Mouse (Mus musculus): ENCODE data around the gene Grap. TPM values are rescaled to one million over a fixed set of nuclear protein-coding genes. Genes with fewer than 3 reads are reported as not detected.
A peak's percentile ranks its signal among the peaks of the same experiment; 100 is the strongest.
"Not testable (repeated sequence)": the region's sequence is repeated elsewhere in the genome, so short reads cannot be mapped to it uniquely, and the experiment has no call there.

Gene Grap
- polyA plus RNA-seq, 1 experiment from 2014 or later, result 8.3 TPM

DNA sequence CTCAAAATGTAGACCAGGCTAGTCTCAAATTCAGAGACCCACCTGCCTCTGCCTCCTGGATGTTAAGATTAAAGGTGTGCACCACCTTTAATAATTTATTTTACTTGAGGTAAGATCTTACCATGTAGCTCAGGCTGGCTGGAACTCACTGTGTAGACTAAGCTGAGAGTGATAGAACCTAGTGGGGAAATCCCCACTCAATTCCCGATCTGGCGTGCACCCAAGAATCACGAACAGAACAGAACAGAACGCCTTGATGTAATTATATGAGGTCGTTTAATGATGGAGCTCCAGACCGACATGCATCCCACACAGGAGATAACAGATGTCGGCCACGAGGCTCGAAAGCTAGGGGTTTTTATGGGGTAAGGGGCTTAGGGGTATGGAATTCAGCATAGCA lies 12.5 kb upstream of the Grap start:
- not testable (repeated sequence) for H3K27me3 ChIP-seq; H3K27ac ChIP-seq; H3K36me3 ChIP-seq; H3K9me3 ChIP-seq; H3K4me3 ChIP-seq; ATAC-seq (ENCODE audit: insufficient number of reproducible peaks, insufficient read depth, low FRiP score, low TSS enrichment, low read depth); H3K4me2 ChIP-seq; H3K9ac ChIP-seq
- 55% methylated on average over 9 of the region's 9 CpGs for WGBS
- peaks cover 14% of the 10 kb centered on the region; the same call in 1 of the 2 replicates for H3K4me1 ChIP-seq

DNA sequence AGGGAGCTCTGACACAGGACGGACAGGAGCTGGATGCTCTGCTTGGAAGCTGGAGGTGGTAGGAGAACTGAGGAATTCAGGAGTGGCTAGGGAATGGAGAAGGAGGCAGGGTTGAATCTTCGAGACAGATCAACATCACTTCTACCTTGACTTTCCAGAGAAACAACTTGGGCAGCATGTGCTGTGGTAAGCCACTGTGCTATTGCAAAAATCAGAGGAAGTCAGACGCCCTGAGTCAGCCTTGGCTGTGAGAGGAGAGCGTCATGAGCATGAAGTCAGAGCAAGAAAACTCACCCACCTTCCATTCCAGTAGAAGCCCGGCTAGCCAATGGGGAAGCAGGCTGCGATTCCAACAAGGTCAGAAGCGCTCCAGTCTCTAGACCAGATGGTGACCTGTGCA lies 11.0 kb upstream of the Grap start:
- no peaks in the 10 kb centered on the region for H3K9me3 ChIP-seq

DNA sequence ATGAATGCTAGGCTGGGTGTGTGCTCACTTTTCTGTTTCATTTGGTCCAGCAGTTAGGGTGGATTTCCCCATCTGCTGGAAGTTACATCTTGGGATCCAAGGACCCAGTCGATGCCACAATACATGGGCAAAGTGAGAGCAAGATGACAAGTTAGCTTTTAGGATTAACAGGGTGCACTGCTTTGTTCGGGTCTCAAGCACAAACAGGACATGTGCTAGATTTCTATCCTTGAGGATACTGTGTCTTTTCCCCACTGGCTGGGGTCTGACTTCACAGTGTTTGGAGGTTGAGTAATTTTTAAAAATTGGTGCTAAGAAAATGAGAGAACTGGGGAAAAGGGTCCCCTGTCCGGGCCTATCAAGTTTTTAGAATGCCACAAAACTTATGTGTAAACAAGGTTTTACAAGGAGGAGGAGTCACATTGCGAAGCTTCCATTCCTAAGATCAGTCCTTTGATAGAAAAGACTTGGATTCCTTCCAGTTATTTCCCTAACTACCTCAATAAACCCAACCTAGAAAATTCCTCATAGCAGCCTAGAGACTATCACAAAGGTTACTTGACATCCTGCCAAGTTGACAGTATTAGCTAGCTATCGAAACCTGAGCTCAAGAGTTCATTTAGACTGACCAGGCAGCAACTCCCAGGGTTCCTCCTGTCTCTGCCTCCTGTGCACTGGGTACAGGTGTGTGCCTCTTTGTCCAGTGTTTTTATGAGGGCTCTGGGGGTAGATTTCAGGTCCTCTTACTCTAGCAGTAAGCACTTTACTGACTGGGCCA lies 9.7 kb upstream of the Grap start:
- no peaks in the 10 kb centered on the region for H3K27me3 ChIP-seq
- WGBS, result 72% methylated on average over 5 of the region's 5 CpGs
- no peak overlapping the region for H3K4me2 ChIP-seq
- H3K9me3 ChIP-seq, result no peaks in the 10 kb centered on the region
- H3K4me1 ChIP-seq, result peaks cover 14% of the 10 kb centered on the region; the same call in 1 of the 2 replicates
- no peak for ATAC-seq (ENCODE audit: insufficient number of reproducible peaks, insufficient read depth, low FRiP score, low TSS enrichment, low read depth)
- H3K36me3 ChIP-seq, result no peaks in the 10 kb centered on the region
- no peak overlapping the region for H3K27ac ChIP-seq
- H3K4me3 ChIP-seq, result no peak overlapping the region
- no peak overlapping the region for H3K9ac ChIP-seq

More for the DNA sequence above, 11.0 kb upstream of the Grap start:
- Histone ChIP-seq H3K36me3 (no peaks in the 10 kb centered on the region), H3K4me1 (peaks cover 14% of the 10 kb centered on the region; the same call in 1 of the 2 replicates), H3K9ac (no peak overlapping the region), H3K27me3 (no peaks in the 10 kb centered on the region), H3K4me3 (no peak overlapping the region), H3K4me2 (no peak overlapping the region), H3K27ac (no peak overlapping the region)
- no peak for ATAC-seq (ENCODE audit: insufficient number of reproducible peaks, insufficient read depth, low FRiP score, low TSS enrichment, low read depth)
- WGBS, result 74% methylated on average over 7 of the region's 7 CpGs

DNA sequence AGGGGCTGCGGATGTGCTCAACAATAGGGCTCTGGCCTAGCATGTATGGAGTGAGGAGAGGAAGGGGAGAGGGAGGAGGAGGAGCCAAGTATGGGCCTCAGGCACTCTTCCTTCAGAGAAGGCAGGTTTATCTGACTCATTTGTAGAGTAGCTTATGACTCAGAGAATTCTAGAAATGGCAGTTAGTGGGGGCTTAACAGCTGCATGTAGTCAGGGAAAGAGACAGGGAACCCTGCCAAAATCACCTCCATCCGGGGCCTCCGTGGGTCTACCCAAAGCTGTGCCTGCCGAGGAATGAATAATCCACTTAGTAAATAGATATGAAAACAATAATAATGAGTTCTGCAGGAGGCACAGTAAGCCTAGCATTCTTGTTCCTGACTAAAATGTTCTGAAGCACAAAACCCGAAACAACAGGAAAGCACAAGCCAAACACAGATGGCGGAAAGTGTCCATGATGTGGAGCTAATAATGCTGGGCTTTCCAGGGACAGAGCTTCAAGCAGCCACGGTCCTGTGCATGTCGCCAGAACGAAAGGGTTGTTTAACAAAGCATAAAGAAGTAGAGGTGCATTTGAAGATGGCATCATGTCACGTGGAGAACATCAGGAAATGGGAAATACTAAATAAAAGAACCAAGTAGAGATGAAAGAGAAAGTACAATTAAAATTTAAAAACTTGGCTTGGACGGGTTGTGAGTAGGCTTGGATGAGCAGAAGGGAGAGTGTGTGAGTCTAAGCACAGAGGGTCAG lies 8.3 kb upstream of the Grap start:
- peak overlapping the region; percentile 45; the same call in 1 of the 2 replicates for H3K27ac ChIP-seq
- WGBS, result 58% methylated on average over 11 of the region's 11 CpGs
- no peaks in the 10 kb centered on the region for H3K27me3 ChIP-seq
- peaks cover 14% of the 10 kb centered on the region; the same call in 1 of the 2 replicates for H3K4me1 ChIP-seq
- no peak overlapping the region for H3K9ac ChIP-seq
- H3K9me3 ChIP-seq, result no peaks in the 10 kb centered on the region
- H3K4me3 ChIP-seq, result no peak overlapping the region
- no peak overlapping the region for H3K4me2 ChIP-seq
- no peak for ATAC-seq (ENCODE audit: insufficient number of reproducible peaks, insufficient read depth, low FRiP score, low TSS enrichment, low read depth)
- H3K36me3 ChIP-seq, result no peaks in the 10 kb centered on the region

DNA sequence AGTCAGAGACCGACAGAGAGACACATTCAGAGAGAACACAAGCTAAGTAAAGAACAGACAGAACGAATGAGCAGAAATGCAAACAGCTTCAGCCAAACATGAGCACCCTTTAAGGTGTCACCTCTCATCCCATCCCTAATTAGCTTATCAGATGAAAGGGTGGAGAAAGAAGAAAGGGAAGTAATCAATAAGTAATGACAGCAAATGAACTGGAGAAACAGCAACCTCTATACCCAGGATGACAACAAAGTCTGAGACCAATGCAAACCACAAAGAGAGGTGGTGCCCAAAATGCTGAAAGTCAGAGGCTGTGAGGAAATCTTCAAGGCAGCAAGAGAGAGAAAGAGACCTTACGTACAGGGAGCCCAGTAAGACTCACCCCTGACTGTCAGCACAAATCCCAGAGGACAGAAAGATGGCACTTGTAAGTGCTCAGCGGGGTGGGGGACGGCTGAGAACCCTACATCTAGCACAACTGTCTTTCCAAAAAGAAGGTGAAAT lies 7.7 kb upstream of the Grap start:
- WGBS, result 77% methylated on average over 5 of the region's 5 CpGs
- no peak overlapping the region for H3K4me3 ChIP-seq
- ATAC-seq (ENCODE audit: insufficient number of reproducible peaks, insufficient read depth, low FRiP score, low TSS enrichment, low read depth), result no peak
- no peak overlapping the region for H3K4me2 ChIP-seq
- no peaks in the 10 kb centered on the region for H3K36me3 ChIP-seq
- H3K27ac ChIP-seq, result no peak overlapping the region
- H3K9me3 ChIP-seq, result no peaks in the 10 kb centered on the region
- H3K27me3 ChIP-seq, result no peaks in the 10 kb centered on the region
- peaks cover 14% of the 10 kb centered on the region; the same call in 1 of the 2 replicates for H3K4me1 ChIP-seq
- H3K9ac ChIP-seq, result no peak overlapping the region

DNA sequence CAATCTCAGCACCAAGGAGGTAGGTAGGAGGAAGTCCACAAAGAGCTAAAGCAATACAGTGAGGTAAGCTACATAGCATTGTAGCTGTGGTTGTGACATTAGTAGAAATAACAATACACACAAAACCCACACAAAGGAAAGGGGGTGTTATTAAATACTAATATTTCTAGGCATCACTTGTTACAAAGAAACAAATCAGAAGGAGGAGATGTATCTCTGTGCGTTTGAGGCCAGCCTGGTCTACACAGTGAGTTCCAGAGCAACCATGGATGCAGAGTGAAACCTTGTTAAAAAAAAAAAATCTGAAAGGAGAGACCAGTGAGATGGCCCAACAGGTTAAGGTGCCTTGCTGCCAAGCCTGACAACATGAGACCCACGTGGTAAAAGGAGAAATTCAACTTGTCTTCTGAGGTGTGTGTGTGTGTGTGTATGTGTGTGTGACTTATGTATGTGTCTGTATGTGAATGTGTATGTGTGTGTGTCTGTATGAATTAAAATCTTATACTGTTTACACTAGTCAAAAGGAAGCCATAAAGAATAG lies 6.5 kb upstream of the Grap start:
- H3K27ac ChIP-seq, result no peak overlapping the region
- H3K4me1 ChIP-seq, result peaks cover 14% of the 10 kb centered on the region; the same call in 1 of the 2 replicates
- WGBS, result 58% methylated on average over 2 of the region's 2 CpGs
- ATAC-seq (ENCODE audit: insufficient number of reproducible peaks, insufficient read depth, low FRiP score, low TSS enrichment, low read depth), result no peak
- H3K9me3 ChIP-seq, result no peaks in the 10 kb centered on the region
- no peak overlapping the region for H3K9ac ChIP-seq
- H3K27me3 ChIP-seq, result no peaks in the 10 kb centered on the region
- H3K36me3 ChIP-seq, result no peaks in the 10 kb centered on the region
- no peak overlapping the region for H3K4me2 ChIP-seq
- H3K4me3 ChIP-seq, result no peak overlapping the region

DNA sequence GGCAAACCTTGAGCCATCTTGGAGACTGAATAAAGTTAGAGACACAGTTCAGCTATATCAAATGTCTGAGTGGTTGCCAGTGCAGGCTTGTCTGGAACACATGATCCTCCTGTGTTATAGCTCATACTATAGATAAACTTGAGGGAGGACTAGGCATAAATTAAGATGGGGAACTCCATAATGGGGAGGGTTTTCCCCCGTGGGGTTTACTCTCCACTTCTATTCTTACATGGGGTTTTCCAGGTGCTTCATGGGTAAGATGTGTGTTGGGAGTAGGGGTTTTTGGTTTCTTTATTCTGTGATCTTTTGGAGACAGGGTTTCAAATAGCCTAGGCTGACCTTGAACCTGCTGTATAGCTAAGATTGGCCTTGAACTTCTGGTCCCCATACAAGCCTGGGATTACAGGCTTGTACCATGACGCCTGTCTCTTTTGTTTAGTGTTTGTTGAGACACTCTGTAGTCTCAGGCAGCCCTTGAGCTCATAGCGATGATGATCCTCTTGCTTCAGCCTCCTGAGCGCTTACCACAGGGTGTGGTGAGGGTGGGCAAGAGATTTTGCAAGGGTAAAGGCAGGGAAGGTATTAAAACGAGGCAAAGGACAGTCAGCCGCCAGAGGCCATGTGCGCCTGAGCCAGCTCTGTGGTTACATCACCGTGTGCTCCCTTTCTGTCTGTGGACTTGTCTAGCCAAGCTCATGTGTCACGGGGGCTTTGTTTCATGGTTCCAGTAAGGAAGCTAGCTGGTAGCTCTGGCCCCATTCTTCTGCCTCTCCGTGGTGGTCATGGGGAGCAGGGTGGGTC lies 5.8 kb upstream of the Grap start:
- 67% methylated on average over 10 of the region's 10 CpGs for WGBS
- no peaks in the 10 kb centered on the region for H3K27me3 ChIP-seq
- peaks cover 14% of the 10 kb centered on the region; the same call in 1 of the 2 replicates for H3K4me1 ChIP-seq
- H3K4me3 ChIP-seq, result no peak overlapping the region
- no peak overlapping the region for H3K9ac ChIP-seq
- H3K36me3 ChIP-seq, result no peaks in the 10 kb centered on the region
- H3K9me3 ChIP-seq, result no peaks in the 10 kb centered on the region
- ATAC-seq (ENCODE audit: insufficient number of reproducible peaks, insufficient read depth, low FRiP score, low TSS enrichment, low read depth), result no peak
- H3K4me2 ChIP-seq, result no peak overlapping the region
- no peak overlapping the region for H3K27ac ChIP-seq

DNA sequence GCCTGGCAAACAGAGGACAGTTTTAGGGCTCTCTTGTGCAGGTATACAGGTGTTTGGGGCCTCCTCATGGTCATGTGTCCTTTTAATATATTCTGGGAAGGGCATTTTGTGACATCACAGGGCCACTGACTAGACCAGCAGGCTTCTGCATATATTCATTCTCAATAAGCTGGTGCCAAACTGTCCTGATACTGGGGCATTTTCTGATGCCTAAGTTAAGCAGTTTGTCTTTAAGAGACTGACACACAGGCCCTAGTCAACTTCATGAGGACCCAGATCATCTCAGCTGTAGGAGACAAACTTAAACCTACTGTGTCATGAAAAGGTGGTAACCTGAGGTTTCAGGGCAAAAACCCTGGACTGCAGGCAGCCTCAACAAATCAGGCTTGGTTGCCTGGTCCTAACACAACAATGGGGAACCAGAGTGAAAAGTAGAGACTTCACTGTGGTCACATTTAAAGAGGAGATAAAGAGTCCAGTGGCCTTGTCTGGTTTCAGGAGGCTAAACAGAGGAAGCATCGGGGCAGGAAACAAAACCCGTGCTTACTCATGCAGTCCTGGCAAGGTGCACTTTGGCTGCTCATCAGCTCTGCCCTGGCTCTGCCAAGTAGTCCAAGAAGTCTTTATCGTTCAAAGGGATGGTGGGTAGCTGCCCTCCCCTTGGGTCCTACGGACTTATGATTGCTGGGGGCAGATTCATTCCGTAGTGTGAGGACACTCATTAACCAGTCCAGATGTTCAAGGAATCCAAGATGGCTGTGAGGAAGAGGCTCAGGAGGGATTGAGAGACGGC lies 4.9 kb upstream of the Grap start:
- Histone ChIP-seq H3K9ac (no peak overlapping the region), H3K36me3 (no peaks in the 10 kb centered on the region), H3K4me2 (no peak overlapping the region), H3K27ac (no peak overlapping the region), H3K27me3 (no peaks in the 10 kb centered on the region), H3K9me3 (no peaks in the 10 kb centered on the region), H3K4me1 (peaks cover 14% of the 10 kb centered on the region; the same call in 1 of the 2 replicates), H3K4me3 (no peak overlapping the region)
- 82% methylated on average over 6 of the region's 6 CpGs for WGBS
- no peak for ATAC-seq (ENCODE audit: insufficient number of reproducible peaks, insufficient read depth, low FRiP score, low TSS enrichment, low read depth)

DNA sequence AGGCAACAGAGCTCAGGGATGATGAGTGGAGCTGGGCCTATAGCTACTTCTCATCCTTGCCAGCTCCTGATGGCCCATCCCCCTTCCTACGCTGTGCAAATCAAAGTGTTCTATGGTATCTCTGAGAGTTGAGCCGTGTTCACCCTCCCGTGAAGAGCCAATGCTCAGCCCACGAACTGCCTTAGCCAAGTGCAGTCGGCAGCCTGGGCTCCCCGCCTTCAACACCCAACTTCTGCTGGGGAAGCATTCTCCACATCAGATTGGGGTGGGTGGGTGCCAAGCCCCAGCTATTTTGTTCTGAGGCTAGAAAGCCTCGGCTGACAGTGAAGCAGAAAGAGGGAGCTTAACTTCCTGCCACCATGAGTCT lies 4.3 kb upstream of the Grap start:
- Histone ChIP-seq H3K27ac (no peak overlapping the region), H3K9ac (no peak overlapping the region), H3K4me2 (no peak overlapping the region), H3K4me3 (no peak overlapping the region), H3K36me3 (no peaks in the 10 kb centered on the region), H3K4me1 (peaks cover 11% of the 10 kb centered on the region; the same call in 1 of the 2 replicates), H3K9me3 (no peaks in the 10 kb centered on the region), H3K27me3 (no peaks in the 10 kb centered on the region)
- no peak for ATAC-seq (ENCODE audit: insufficient number of reproducible peaks, insufficient read depth, low FRiP score, low TSS enrichment, low read depth)
- WGBS, result 85% methylated on average over 7 of the region's 7 CpGs

DNA sequence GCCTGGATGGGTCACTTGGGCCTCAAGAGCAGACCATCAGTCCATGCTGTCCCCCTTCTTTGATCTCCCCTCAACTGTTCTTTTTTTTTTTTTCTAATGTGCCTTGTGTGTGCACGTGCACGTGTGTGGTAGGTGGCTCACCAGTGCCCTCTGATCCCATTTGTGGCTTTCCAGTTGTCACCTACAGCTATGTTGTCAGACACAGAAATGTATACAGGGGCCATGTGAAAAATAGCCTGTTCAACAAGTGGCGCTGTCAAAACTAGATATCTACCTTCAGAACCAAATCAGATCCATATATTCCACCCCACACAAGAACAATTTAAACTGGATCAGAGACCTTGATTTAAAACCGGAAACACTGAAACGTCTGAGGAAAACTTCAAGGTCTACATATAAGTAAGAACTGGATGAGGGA lies 3.9 kb upstream of the Grap start:
- 87% methylated on average over 5 of the region's 5 CpGs for WGBS
- Histone ChIP-seq H3K4me3 (no peak overlapping the region), H3K9me3 (no peaks in the 10 kb centered on the region), H3K27ac (no peak overlapping the region), H3K9ac (no peak overlapping the region), H3K4me1 (0 out of 2 replicates have a peak, but pooled peaks cover 7% of the 10 kb centered on the region), H3K36me3 (no peaks in the 10 kb centered on the region), H3K4me2 (no peak overlapping the region), H3K27me3 (no peaks in the 10 kb centered on the region)
- no peak for ATAC-seq (ENCODE audit: insufficient number of reproducible peaks, insufficient read depth, low FRiP score, low TSS enrichment, low read depth)

All from embryonic facial prominence, embryonic 13.5 days (tissue).